Mouse (Mus musculus): ENCODE measurements at regions not wholly inside any gene's neighbourhood (a gene's known extent, or its start where the extent isn't known, plus 50 kb on each side); places are given as distances from the start of the nearest gene placed in this dataset.

DNA sequence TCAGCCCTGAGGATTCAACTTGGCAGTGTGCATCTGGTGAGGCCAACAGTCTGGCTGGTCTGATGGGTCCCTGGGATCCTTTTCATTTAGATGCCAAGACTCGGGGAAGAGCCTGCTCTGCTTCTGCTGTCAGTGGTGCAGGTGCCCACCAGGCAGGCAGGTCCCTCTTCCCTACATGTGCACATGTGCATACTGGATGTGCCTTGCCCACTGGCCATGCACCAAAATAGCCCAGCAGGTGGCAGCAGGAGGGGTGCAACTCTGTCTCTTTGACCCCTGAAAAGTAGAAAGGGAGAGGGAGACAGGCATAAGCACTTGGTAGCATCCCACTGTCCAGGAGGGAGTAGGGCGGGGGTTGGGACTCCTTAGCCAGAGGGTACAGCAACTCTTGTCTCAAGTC lies 116.2 kb upstream of the Bank1 start:
- DNase-seq = peak; percentile 18 to 21

- DNase-seq = no peak
Observed at GRCm38 (mm10) chr3:136439907-136440645, 114.2 kb upstream of the Bank1 start.

GRCm38 (mm10) chr3:136439350-136439749 lies 113.5 kb upstream of the Bank1 start:
- no peak for DNase-seq

DNA sequence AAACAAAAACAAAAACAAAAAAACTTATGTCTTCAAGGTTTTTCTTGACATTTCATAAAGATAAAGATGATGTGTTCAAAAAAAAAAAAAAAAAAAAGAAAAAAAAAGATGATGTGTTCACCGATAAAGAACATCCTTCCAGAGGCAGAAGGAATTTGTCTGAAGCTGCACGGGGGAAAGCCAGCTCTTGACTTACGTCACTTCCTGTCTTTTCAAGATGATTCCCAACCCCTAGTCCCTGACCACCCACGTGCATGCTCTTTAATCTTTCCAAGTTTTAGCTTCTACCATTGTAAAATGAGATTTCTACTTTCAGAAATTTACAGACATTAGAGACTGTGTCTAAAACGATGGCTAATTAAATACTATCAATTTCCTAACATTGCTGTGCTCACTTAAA lies 108.5 kb upstream of the Bank1 start:
- DNase-seq = no peak

DNA sequence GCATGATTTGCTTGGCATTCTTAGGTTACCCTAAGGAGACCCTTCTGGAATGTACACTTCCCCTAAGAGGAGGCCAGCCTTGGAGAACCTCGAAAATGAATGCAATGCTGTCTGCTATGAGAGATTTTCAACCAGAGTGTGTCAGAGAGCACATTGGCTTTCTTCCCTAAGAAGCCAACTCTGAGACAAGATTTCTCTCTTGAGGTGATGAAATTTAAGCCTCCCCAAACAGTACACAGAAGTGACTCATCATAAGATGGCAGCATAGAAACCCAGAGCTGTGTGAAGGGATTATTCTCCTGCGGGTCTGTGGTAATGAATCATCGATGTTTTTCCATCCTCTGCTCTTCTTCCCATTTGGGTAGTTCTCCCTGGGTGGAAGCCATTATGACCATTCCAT lies 106.2 kb upstream of the Bank1 start:
- DNase-seq = no peak

DNA sequence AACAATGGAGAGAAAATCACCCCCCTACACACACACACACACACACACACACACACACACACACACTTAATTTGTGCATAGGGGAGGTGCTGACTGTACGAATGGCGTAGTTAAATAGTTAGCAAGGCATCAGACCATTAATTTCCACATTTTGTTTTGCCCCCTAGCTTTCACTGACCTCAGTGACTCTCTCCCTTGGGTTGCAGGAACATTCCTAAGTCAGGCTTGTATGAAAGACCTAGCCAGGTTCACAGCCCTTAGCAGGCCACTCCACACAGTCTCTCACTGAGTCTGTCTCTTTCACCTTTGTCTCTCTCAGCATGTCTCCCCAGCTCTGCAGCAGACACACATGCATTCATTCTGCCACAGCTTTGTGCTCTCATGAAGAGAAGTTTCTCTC lies 101.6 kb upstream of the Bank1 start:
- no peak for DNase-seq

DNA sequence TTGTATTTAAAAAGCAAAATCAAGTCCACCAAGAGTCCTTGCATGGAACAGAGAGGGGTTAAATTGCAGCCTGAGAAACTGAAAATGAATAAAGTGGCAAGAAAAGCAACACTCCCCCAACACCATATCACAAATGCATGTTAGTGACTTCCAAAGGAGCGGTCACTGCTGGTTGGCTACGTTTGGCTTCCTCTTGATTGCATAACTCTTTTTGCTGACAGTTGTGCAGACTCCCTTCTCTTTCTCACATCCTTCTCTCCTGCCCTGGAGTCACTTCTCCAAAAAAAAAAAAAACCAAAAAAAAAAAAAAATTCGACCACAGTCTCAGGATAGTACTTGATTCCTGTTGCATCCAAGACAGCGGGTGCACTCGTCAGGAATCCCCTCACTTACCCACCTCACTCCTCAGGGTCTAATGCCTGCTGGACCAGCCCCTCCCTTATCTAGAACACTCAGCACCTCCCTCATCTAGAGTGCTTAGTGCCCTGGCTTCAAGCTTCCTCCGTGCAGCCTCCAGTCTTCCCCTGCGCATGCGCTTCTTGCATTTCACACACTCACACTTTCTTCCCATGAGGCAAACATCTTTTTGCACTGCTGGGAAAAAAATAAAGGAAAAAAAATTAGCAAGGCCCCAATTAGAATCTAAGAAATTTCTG lies 100.8 kb upstream of the Bank1 start:
- no peak for DNase-seq

- no peak for DNase-seq
Observed at GRCm38 (mm10) chr3:136421969-136422614, 96.2 kb upstream of the Bank1 start.

DNA sequence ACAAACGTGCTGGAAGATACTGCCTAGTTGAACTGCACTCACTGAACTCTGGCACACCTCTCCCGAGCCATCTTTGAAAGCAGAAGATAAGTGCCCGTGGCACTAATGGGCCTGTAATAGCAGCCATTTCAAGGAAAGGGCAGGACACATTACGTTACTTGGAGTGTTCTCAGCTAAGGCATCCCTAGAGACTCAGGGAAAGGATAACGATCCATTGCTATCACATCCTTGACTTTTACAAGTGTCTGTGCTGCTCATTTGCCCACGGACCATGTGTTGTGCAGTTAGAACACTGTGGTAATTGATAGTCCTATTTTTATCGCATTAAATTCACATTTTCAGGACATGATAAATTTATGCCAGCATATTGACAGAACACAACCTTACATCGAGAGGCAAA lies 79.7 kb upstream of the Bank1 start:
- no peak for DNase-seq

DNA sequence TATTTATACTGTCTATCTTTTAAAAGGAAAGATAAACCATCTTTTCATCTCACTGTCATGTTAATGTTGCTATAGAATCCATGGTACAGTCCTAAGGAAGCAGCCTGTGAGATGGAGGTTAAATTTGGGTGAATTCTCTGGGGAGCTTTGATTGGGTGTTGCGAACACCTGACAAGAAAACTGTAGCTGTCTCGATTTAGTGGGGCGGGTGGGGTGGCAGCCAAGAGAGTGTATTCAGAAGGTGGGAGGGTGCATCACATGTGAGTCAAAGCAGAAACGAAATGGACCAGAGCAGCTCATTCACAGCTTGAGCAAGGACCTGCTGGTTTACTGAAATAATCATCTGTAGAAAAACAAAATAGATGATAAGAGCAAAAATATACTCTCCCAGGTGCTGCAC lies 57.4 kb upstream of the Bank1 start:
- no peak for DNase-seq

GRCm38 (mm10) chr3:136380644-136381043 lies 54.8 kb upstream of the Bank1 start:
- no peak for DNase-seq

DNA sequence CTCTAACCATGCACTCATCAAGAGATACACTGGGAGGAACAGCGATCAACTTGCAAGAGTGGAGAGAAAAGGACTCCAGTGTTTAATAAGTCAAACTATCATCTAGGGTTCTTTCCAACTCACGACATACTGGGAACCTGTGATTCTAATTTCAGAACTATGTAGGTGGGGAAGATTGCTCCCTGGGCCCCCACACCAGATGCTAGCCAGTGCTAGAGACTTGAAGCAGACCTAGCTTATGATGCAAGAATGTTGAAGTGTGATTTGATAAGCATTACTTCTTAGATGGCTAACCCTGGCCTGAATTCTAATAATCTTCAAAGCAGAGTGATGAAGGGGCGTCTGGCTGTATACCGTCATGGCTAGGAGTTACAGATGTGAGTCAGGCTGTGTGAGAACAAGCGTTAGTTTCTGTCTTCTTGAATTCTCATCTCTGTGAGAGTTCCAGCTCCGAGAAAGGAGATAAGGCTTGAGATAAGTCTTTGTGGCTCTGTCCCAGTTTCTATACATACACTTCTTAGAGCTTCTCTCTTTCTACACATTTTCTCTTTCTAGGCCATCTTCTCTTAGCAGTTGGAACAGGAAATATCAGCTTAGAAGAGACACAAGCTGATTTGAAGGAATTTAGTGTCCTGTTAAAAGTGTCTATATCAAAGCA lies 54.0 kb upstream of the Bank1 start:
- DNase-seq = no peak

GRCm38 (mm10) chr3:136376893-136377292 lies 51.0 kb upstream of the Bank1 start:
- peak; percentile 17 to 52 for DNase-seq

All from thymus, postnatal 36 days (tissue).